Mouse (Mus musculus) stomach, postnatal 0 days (tissue): ENCODE data around the gene Mup14. TPM values are rescaled to one million over a fixed set of nuclear protein-coding genes. Genes with fewer than 3 reads are reported as not detected.
"Not testable (repeated sequence)": the region's sequence is repeated elsewhere in the genome, so short reads cannot be mapped to it uniquely, and the experiment has no call there.

Experiments
- ATAC-seq: fragments of 200-750 bp; cut with Nextera tagmentation; 2 replicates; pipeline ENCODE4 v1.8.0; 2017; ENCODE audit not compliant: low FRiP score, low TSS enrichment
- DNase-seq: peaks from one replicate; pipeline ENCODE4 v3.0.0-alpha.2; 2016; ENCODE audit warnings: low spot score
- H3K27ac ChIP-seq: fragments of 300-500 bp; sonication (generic); replicated peaks from 2 replicates; pipeline ENCODE4 v1.5.1; 2014; ENCODE audit warnings: mild to moderate bottlenecking, control low read depth
- H3K27me3 ChIP-seq: fragments of 300-500 bp; sonication (generic); 2 replicates; pipeline ENCODE4 v1.6.1; 2014; ENCODE audit warnings: low read length; ENCODE audit not compliant: control insufficient read depth, insufficient read depth
- H3K36me3 ChIP-seq: fragments of 300-500 bp; sonication (generic); 2 replicates; pipeline ENCODE4 v1.6.1; 2014; ENCODE audit warnings: low read length, mixed read lengths; ENCODE audit not compliant: control insufficient read depth, insufficient read depth
- H3K4me1 ChIP-seq: fragments of 300-500 bp; sonication (generic); replicated peaks from 2 replicates; pipeline ENCODE4 v1.6.1; 2014; ENCODE audit warnings: antibody characterized with exemption; ENCODE audit not compliant: control insufficient read depth, insufficient read depth
- H3K4me2 ChIP-seq: fragments of 300-500 bp; sonication (generic); replicated peaks from 2 replicates; pipeline ENCODE4 v1.6.1; 2014; ENCODE audit warnings: low read depth, mild to moderate bottlenecking, control low read depth, moderate library complexity
- H3K4me3 ChIP-seq: fragments of 300-500 bp; sonication (generic); 2 replicates; pipeline ENCODE4 v1.5.1; 2014; ENCODE audit warnings: low read depth, low read length, control low read depth
- H3K9ac ChIP-seq: fragments of 300-500 bp; sonication (generic); 2 replicates; pipeline ENCODE4 v1.6.1; 2014; ENCODE audit warnings: mild to moderate bottlenecking, low read length, control low read depth, mixed read lengths
- H3K9me3 ChIP-seq: fragments of 300-500 bp; sonication (generic); 2 replicates; pipeline ENCODE4 v1.6.1; 2016; ENCODE audit warnings: low read length; ENCODE audit not compliant: control insufficient read depth
- WGBS: fragments of 180-500 bp; shearing (Covaris S2); extraction: QIAGEN DNeasy Blood & Tissue Kit; methylation state at CpG from one replicate; pipeline ENCODE4 v1.1.7; 2014; 5-methylcytosine and 5-hydroxymethylcytosine counted together
- polyA plus RNA-seq: library from polyadenylated mRNA; unstranded; fragments of >200 nt; fragmentation: Nextera tagmentation; extraction: Ambion mirVana; gene quantifications from 2 replicates; pipeline ENCODE4 v1.2.1, GENCODE M21; 2015

Gene Mup14
- not detected in 2 replicates for polyA plus RNA-seq

- not testable (repeated sequence) for H3K27ac ChIP-seq, H3K4me3 ChIP-seq, H3K4me2 ChIP-seq, H3K4me1 ChIP-seq, H3K36me3 ChIP-seq, H3K27me3 ChIP-seq, H3K9ac ChIP-seq, ATAC-seq, DNase-seq, H3K9me3 ChIP-seq
- WGBS: 91% methylated on average over 4 of the region's 6 CpGs
Observed at GRCm38 (mm10) chr4:61303900-61304299, at the start of gene Mup14. TSS of gene Mup14 (minus strand) at chr4:61304000.

- not testable (repeated sequence) for H3K36me3 ChIP-seq, H3K27me3 ChIP-seq, H3K9ac ChIP-seq, H3K4me3 ChIP-seq, H3K4me2 ChIP-seq, DNase-seq, H3K4me1 ChIP-seq, H3K9me3 ChIP-seq, ATAC-seq, H3K27ac ChIP-seq
- 59% methylated on average over 3 of the region's 5 CpGs for WGBS
Observed at GRCm38 (mm10) chr4:61338108-61338507, 34.3 kb upstream of the Mup14 start.

Other genes starting within 250 kb of the Mup14 start
- not detected in 2 replicates for gene Mup13, start 75.7 kb downstream of the Mup14 start, polyA plus RNA-seq
- not detected in 2 replicates for gene Mup15, start 135.7 kb upstream of the Mup14 start, polyA plus RNA-seq
- gene Mup16, start 215.5 kb upstream of the Mup14 start, polyA plus RNA-seq: not detected in 2 replicates